Mouse (Mus musculus) embryonic facial prominence, embryonic 10.5 days (tissue): ENCODE results near the gene Pde4d. TPM values are rescaled to one million over a fixed set of nuclear protein-coding genes. Genes with fewer than 3 reads are reported as not detected.

Experiments
- DNase-seq: peaks from one replicate; pipeline ENCODE4 v3.0.0-alpha.2; 2017; ENCODE audit warnings: low spot score
- H3K27ac ChIP-seq: fragments of 300-500 bp; sonication (generic); replicated peaks from 2 replicates; pipeline ENCODE4 v1.5.1; 2016; ENCODE audit warnings: mild to moderate bottlenecking
- H3K27me3 ChIP-seq: fragments of 300-500 bp; sonication (generic); replicated peaks from 2 replicates; pipeline ENCODE4 v1.6.1; 2016; ENCODE audit warnings: low read depth, mild to moderate bottlenecking; ENCODE audit not compliant: poor library complexity, severe bottlenecking
- H3K36me3 ChIP-seq: fragments of 300-500 bp; sonication (generic); replicated peaks from 2 replicates; pipeline ENCODE4 v1.6.1; 2016; ENCODE audit warnings: mild to moderate bottlenecking, moderate library complexity
- H3K4me1 ChIP-seq: fragments of 300-500 bp; sonication (generic); 2 replicates; pipeline ENCODE4 v1.6.1; 2016
- H3K4me3 ChIP-seq: fragments of 300-500 bp; sonication (generic); 2 replicates; pipeline ENCODE4 v1.5.1; 2016; ENCODE audit warnings: mild to moderate bottlenecking, moderate library complexity
- H3K9me3 ChIP-seq: fragments of 300-500 bp; sonication (generic); 2 replicates; pipeline ENCODE4 v1.6.1; 2016; ENCODE audit warnings: mild to moderate bottlenecking
- WGBS: fragments of 180-500 bp; shearing (Covaris S2); methylation state at CpG from one replicate; pipeline ENCODE4 v1.1.7; 2016; 5-methylcytosine and 5-hydroxymethylcytosine counted together
- polyA plus RNA-seq: library from polyadenylated mRNA; unstranded; fragments of >200 nt; fragmentation: Nextera tagmentation; extraction: Ambion mirVana; gene quantifications from 2 replicates; pipeline ENCODE4 v1.2.1, GENCODE M21; 2016

The Pde4d gene
- polyA plus RNA-seq, 1 experiment from 2014 or later, result 19.7 TPM

GRCm38 (mm10) chr13:109761081-109761480 is 1311.3 kb downstream of the Pde4d start:
- 0 out of 2 replicates have a peak, but pooled peaks cover 2% of the 10 kb centered on the region for H3K4me1 ChIP-seq
- no peak for DNase-seq
- H3K27me3 ChIP-seq, result no peaks in the 10 kb centered on the region
- H3K27ac ChIP-seq, result no peak overlapping the region
- H3K9me3 ChIP-seq, result no peaks in the 10 kb centered on the region
- H3K4me3 ChIP-seq, result no peak overlapping the region
- H3K36me3 ChIP-seq, result no peaks in the 10 kb centered on the region
- WGBS, result 77% methylated on average over 13 of the region's 13 CpGs

DNA sequence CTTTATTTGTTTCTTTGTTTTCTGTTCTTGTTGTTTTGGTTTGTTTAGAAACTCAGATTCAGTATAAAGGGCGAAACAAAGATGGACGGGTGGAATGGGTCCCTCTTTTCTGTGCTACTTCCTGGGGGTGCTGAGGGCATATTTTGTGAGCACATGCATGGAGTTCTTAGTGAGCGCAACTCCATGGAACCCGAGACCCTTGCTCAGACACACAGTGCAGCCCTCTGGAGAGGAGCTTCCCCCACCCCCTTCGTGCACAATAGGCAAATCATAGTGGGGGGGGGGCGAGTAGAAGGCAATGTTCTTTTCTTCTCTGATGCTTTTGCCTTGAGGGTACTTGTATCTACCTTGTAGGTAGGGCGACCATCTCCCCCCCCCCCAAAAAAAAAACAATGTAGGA is 1325.0 kb downstream of the Pde4d start:
- Histone ChIP-seq H3K27ac (peak overlapping the region; percentile 40; the same call in 1 of the 2 replicates), H3K4me3 (no peak overlapping the region), H3K9me3 (no peaks in the 10 kb centered on the region), H3K4me1 (peaks cover 39% of the 10 kb centered on the region), H3K36me3 (no peaks in the 10 kb centered on the region), H3K27me3 (no peaks in the 10 kb centered on the region)
- WGBS, result 51% methylated on average over 7 of the region's 7 CpGs
- no peak for DNase-seq

DNA sequence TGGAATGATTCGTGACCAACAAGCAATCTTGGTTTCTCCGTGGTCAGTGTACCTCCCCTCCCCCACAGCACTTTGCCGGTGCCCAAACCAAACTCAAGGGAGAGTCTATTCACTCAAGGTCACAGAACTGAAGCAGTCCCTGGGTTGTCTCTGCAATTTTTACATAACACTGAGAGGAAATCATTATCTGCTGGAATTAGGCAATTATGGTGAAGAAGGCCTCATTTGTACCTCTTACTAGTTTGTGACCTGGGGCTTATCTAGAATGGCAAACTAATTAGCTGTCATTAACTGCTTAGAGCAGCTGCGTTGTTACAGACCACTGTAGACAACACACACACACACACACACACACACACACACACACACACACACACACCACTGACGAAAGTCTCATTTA is 1325.4 kb downstream of the Pde4d start:
- DNase-seq, result peak; percentile 28
- H3K9me3 ChIP-seq, result no peaks in the 10 kb centered on the region
- 22% methylated on average over 5 of the region's 5 CpGs for WGBS

GRCm38 (mm10) chr13:109776116-109776515 is 1326.4 kb downstream of the Pde4d start:
- 4% methylated on average over 11 of the region's 11 CpGs for WGBS
- peak overlapping the region; percentile 80 for H3K27ac ChIP-seq
- DNase-seq, result peak; percentile 92
- peak overlapping the region; percentile 48 for H3K4me3 ChIP-seq
- no peaks in the 10 kb centered on the region for H3K27me3 ChIP-seq
- no peaks in the 10 kb centered on the region for H3K36me3 ChIP-seq
- H3K4me1 ChIP-seq, result peaks cover 39% of the 10 kb centered on the region
- no peaks in the 10 kb centered on the region for H3K9me3 ChIP-seq

More for the DNA sequence above, 1325.4 kb downstream of the Pde4d start:
- Histone ChIP-seq H3K36me3 (no peaks in the 10 kb centered on the region), H3K27me3 (no peaks in the 10 kb centered on the region), H3K27ac (peak overlapping the region; percentile 40; the same call in 1 of the 2 replicates), H3K4me1 (peaks cover 39% of the 10 kb centered on the region), H3K4me3 (no peak overlapping the region)

DNA sequence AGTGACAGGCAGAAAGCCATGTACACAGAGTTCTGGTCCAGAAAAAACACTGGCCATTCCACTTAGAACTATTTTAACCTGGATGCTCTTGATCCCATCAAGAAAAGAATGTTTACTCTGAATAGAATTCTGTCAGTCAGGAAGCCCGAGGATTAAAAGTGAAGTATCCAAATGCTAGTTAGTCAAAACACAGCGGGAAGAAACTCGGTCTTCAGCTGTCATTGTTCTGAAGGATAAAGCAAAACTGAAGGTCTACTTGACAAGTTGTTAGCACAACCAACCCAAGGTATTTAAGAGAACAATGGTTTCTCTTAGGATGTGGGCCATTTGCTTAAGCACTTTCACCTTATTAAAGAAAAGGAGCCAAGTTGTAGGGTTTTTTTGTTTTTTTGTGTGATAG is 1327.2 kb downstream of the Pde4d start:
- Histone ChIP-seq H3K36me3 (no peaks in the 10 kb centered on the region), H3K4me1 (peaks cover 39% of the 10 kb centered on the region), H3K27me3 (no peaks in the 10 kb centered on the region), H3K9me3 (no peaks in the 10 kb centered on the region), H3K27ac (no peak overlapping the region), H3K4me3 (no peak overlapping the region)
- 15% methylated on average over 3 of the region's 3 CpGs for WGBS
- no peak for DNase-seq

DNA sequence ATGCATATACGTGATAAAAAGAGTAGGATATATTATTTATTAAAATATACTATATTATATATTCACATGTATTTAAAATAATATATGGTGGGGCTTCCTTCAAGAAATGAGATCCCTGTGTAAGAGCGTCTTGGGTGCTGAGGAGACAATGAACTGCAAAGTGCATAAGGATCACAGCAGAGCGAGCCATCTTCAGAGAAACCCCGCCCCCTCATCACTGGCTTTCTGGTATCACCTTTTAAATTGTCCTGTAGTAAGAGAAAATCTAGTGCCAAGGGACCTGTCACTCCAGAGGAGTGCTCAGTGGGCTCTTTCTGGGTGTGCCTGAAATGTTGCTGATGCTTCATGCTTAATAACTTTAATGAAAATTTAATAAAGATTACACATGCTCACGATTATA is 1327.7 kb downstream of the Pde4d start:
- DNase-seq, result no peak
- no peak overlapping the region for H3K27ac ChIP-seq
- WGBS, result 72% methylated on average over 5 of the region's 5 CpGs
- peaks cover 39% of the 10 kb centered on the region for H3K4me1 ChIP-seq
- no peaks in the 10 kb centered on the region for H3K27me3 ChIP-seq
- no peaks in the 10 kb centered on the region for H3K9me3 ChIP-seq
- H3K4me3 ChIP-seq, result no peak overlapping the region
- no peaks in the 10 kb centered on the region for H3K36me3 ChIP-seq

DNA sequence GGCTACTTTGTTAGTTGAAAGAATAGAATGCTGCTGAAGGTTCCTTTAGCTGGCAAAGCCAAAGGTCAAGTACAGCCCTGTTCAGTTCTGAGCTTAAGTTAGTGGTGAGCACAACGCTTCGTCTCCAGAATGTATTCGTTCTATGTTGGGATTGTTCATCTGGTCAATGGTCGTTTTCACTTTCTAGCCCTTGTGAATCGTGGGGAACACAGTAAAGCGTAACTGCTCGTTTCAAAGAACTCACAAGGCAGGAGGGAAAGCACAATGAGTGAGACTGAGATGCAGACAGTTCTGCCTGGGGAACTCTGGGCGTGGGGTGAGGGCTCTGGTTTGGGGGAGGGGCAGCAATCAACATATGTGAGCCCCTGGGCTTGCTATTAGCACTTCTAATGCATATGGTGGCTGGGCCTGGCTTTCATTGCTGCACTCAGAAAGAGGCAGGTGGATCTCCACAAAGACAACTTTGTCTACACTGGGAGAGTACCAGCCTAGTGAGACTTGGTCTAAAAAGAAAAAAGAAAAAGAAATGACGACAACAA is 1328.6 kb downstream of the Pde4d start:
- Histone ChIP-seq H3K9me3 (no peaks in the 10 kb centered on the region), H3K4me3 (no peak overlapping the region), H3K4me1 (peaks cover 39% of the 10 kb centered on the region), H3K27me3 (no peaks in the 10 kb centered on the region), H3K27ac (peak overlapping the region; percentile 69), H3K36me3 (no peaks in the 10 kb centered on the region)
- 39% methylated on average over 9 of the region's 9 CpGs for WGBS
- DNase-seq, result peak; percentile 28

- WGBS, result 82% methylated on average over 1 of the region's 1 CpGs
- Histone ChIP-seq H3K4me3 (no peak overlapping the region), H3K27me3 (no peaks in the 10 kb centered on the region)
Measured at GRCm38 (mm10) chr13:109781466-109781865, 1331.7 kb downstream of the Pde4d start.

DNA sequence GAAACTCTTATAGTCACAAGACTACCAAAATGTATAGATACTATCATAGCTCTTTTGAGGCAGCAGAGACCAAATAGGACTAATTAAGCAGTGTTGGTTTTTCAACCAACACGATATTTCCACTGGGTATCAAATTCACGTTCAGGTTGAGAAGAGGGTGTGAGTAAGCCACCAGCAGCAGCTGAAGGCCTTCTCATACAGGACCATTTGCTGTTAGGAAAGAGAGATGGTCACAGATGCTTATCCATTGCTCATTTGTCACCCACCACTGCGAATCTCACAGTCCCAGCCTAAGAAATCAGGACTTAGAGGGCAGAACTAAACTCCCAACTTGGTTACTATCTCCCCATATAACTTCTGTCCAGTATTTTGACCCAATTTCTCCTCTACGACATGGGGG is 1338.9 kb downstream of the Pde4d start:
- H3K36me3 ChIP-seq, result no peaks in the 10 kb centered on the region
- H3K4me3 ChIP-seq, result no peak overlapping the region
- no peak for DNase-seq
- H3K27ac ChIP-seq, result no peak overlapping the region
- WGBS, result 87% methylated on average over 4 of the region's 4 CpGs
- no peaks in the 10 kb centered on the region for H3K9me3 ChIP-seq
- peaks cover 18% of the 10 kb centered on the region for H3K4me1 ChIP-seq
- H3K27me3 ChIP-seq, result no peaks in the 10 kb centered on the region

More at GRCm38 (mm10) chr13:109781466-109781865, 1331.7 kb downstream of the Pde4d start:
- no peak for DNase-seq
- Histone ChIP-seq H3K36me3 (no peaks in the 10 kb centered on the region), H3K27ac (no peak overlapping the region), H3K9me3 (no peaks in the 10 kb centered on the region), H3K4me1 (peaks cover 24% of the 10 kb centered on the region)

DNA sequence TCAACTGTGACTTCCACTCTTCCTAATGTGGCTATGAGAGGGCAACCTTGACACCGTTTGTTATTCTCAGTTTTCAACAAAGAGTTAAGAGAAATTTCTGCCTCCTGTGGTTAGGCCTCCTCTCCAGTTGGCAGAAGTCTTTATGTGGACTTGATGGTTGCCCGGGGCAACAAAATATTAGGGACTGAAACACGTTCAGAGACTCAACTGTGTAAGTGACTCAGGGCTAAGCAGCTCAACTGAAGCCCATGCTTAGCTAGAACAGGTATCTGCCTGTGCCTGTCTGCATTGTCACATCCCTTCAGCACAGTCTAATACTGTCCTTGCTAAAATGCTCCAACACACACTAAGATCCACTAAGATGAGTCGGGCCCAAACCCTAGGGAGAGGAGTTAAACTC is 1339.4 kb downstream of the Pde4d start:
- no peak for DNase-seq
- Histone ChIP-seq H3K36me3 (no peaks in the 10 kb centered on the region), H3K4me3 (no peak overlapping the region), H3K4me1 (peaks cover 12% of the 10 kb centered on the region), H3K27ac (no peak overlapping the region), H3K27me3 (no peaks in the 10 kb centered on the region), H3K9me3 (no peaks in the 10 kb centered on the region)
- 82% methylated on average over 4 of the region's 4 CpGs for WGBS

DNA sequence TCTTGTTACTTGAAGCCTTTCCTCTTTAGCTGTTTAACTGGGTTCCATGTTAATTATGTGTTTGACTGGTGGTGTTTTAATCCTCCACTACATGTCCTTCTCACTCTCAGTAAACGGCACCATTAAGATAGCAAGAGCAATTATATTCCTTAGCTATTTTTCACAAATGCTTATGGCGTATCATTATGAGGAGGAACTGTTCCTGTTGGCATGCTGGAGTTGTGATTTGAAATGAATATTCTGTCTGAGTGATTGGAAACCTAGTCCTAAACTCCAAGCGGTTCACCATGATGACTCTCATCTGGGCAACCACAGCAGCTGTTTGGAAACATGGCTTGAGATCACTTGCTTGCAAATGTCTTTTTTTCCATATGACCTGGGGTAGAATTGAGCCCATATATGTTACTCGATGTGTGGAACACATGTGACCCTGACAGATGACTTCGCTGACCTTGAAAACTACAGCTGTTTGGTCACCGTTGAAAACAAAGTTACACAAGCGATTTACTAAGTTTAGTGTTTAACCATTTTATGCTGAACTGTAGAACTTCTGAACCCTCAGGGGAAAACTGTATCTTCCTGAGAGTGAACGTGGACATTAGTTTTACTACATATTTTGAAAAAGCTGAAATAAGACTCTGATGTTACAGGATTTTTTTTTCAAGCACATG is 1340.4 kb downstream of the Pde4d start:
- peaks cover 11% of the 10 kb centered on the region for H3K4me1 ChIP-seq
- H3K27ac ChIP-seq, result no peak overlapping the region
- 78% methylated on average over 8 of the region's 8 CpGs for WGBS
- no peak overlapping the region for H3K4me3 ChIP-seq
- H3K27me3 ChIP-seq, result no peaks in the 10 kb centered on the region
- DNase-seq, result no peak
- no peaks in the 10 kb centered on the region for H3K36me3 ChIP-seq
- H3K9me3 ChIP-seq, result no peaks in the 10 kb centered on the region

DNA sequence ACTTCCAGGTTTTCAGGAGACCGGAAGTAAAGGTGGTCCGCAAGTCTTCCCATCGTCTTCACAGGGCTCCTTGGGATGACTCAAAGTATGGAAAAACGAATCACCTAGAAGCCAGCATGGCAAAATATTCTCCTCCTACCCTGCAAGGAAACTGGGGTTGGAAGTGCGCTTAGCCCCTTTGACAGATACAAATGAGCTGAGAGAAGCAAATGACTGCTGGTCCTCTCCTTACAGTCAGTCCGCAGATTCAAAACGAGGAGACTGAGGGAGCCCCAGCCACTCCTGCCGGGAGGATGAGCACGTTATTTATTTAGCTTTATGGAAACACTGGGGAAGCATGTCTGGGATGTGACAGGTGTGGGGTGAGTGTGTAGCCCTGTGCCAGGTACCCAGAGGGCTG is 1344.2 kb downstream of the Pde4d start:
- no peaks in the 10 kb centered on the region for H3K27me3 ChIP-seq
- DNase-seq, result no peak
- peaks cover 11% of the 10 kb centered on the region for H3K4me1 ChIP-seq
- H3K4me3 ChIP-seq, result no peak overlapping the region
- H3K27ac ChIP-seq, result no peak overlapping the region
- 84% methylated on average over 9 of the region's 9 CpGs for WGBS
- no peaks in the 10 kb centered on the region for H3K36me3 ChIP-seq
- no peaks in the 10 kb centered on the region for H3K9me3 ChIP-seq

GRCm38 (mm10) chr13:109798651-109799050 is 1348.9 kb downstream of the Pde4d start:
- Histone ChIP-seq H3K36me3 (no peaks in the 10 kb centered on the region), H3K9me3 (no peaks in the 10 kb centered on the region), H3K27ac (no peak overlapping the region), H3K4me3 (no peak overlapping the region), H3K27me3 (no peaks in the 10 kb centered on the region), H3K4me1 (peaks cover 3% of the 10 kb centered on the region; the same call in 1 of the 2 replicates)
- WGBS, result 82% methylated on average over 4 of the region's 4 CpGs
- DNase-seq, result no peak
